Mouse (Mus musculus) induced T-regulatory cell, adult 2 months (primary cell): Measurements from ENCODE around the gene Zfhx3.

Source experiments
- DNase-seq: peaks from one replicate; pipeline ENCODE4 v3.0.0-alpha.2; 2012; ENCODE audit warnings: low read depth

Gene Zfhx3

DNA sequence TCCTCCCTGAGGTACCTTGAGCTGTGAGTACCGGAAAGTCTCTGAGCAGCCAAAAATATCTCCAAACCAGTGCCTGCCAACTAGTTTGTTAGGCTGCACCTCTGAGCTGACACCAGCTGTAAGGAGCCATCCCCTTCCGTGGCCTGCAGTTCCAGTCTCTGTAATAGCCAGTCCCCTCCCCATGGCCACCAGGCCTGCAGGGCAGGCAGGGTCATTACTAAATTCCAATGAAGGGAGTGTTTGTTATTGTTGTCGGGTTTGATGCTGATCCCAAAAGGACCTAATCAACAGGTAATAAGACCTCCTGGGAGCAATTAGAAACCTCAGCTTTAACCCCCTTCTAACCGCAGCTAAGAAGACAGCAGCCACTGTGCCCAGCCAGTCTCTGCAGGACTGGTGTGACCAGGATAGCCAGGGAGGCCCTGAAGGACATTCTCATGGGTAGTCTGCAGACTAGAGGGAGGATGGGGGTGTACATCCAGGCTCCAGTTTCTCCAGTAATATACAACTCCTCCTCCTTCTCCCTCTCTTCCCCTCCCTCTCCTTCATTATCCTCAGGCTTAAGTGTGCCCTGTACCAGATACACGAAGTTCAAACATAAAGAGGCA lies 719.1 kb downstream of the Zfhx3 start:
- DNase-seq: no peak

DNA sequence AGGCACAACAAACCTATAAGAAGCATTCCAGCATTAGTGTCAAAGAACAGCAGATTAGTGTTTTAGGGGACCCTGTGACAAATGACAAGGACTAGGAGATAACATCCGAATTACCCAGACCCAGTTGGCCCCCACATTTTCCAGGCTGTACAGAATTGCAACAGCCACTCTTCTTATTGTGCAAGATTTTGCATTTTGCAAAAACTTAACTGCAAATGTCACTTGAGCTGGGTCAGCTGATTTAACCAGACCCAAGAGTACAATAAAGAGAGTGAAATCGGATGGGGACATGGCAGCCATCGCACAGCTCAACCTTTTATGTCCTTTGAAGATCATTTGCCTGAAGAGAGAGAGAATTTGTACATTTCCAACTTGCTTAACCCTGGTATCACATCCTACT lies 720.3 kb downstream of the Zfhx3 start:
- DNase-seq: no peak

DNA sequence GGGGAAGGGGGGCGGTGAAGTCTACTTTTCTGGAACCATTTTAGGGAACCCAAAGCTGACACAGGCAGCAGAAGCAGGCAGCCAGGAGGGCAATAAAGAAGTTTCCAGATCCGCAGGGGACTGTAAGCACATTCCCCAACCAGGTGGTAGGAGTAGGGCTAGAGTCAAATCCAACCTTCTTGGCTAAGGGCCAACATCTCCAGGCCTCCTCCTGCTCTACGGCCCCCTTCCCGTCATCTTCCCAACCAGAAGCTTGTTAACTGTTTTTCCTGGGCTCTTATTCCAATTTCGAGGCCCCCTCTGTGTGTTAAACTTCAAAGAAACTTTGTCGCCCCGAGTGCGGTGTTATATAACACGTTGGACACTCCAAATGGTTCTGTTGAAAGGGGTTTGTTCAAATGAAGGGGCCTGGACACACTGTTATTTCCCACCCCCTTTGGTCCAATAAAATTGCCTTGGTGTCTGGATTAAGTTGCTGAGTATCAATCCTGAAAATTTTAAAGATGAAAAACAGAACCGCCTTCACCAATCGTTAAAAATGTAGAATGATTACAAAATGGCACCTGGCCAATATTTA lies 729.6 kb downstream of the Zfhx3 start:
- no peak for DNase-seq

DNA sequence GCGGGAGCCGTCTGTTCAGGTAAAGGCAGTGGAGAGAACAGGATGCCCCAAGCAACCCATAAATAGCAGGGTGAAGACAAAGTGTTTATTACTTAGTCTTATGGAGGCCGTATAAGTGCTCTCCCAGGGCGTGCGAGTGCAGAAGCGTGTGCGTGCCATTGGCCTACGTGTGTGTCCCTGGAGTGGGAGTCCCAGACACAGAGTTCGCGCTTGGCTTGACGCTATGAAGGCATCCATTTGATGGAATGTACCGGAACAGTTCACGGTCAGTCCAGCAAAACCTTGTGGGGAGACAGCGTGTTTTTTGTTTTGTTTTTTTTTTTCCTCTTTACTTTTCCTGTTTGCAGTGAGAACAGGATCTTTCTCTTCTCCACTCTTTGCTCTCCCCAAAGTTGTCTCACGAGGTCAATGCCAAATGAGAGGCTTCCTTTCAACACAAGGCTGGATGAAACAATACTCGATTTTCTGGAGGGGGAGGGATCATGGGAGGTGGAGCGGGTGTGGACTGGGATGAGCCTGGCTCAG lies 732.6 kb downstream of the Zfhx3 start:
- DNase-seq: no peak

DNA sequence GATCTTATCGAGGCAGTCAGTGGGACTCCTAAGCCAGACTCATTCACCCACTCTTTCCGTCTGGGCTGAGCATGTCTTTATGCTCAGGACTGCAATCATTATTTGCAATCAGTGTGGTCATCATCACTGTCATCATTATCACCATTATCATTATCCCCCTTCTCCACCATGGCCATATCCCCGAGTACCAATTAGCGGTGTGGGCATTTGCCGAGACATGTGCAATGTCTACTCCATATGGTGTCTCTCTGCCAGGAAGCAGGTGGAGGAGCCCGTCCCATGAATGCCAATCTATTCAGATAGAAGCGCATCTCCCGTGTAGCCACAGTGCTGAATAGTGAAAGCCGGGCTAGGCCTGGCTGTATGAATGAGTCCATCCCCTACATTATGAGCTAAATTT lies 747.2 kb downstream of the Zfhx3 start:
- DNase-seq: no peak

DNA sequence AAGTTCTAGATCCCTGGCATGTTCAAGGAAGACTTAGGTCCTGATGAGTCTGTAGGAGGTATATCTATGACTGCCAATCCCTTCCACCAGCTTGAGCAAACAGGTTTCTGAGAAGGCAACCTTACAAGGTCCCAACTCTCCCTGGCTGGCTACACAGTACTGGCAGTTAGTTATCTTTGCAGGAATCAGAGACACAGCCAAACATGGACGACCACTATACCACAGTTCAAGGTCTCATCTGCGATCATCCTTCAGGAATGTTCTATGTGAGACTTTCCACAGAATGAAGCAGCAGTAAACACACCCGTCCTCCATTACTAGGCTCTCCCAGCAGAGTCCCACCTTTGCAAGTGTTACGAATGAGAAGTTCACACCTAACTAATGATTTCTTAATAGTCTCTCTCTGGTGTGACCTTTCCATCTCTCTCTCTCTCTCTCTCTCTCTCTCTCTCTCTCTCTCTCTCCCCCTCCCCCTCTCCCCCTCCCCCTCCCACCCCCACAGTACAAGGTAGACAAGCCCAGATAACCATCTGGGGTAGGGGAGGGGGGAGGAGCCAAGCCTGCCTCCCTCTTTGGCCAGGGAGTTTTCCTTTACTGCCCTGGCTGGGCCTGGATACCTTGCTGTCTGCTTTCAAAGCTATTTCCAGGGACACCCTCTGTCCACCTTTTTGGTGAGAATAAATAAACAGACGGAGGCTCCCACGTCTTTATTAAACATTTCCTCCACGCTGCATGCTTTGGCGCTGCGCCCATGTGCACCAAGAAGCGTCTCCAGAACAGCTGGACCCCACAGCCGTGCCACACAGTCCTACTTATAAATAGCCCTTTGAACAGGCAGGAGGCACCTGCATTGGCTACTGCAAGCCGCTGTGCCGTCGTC lies 748.4 kb downstream of the Zfhx3 start:
- no peak for DNase-seq

DNA sequence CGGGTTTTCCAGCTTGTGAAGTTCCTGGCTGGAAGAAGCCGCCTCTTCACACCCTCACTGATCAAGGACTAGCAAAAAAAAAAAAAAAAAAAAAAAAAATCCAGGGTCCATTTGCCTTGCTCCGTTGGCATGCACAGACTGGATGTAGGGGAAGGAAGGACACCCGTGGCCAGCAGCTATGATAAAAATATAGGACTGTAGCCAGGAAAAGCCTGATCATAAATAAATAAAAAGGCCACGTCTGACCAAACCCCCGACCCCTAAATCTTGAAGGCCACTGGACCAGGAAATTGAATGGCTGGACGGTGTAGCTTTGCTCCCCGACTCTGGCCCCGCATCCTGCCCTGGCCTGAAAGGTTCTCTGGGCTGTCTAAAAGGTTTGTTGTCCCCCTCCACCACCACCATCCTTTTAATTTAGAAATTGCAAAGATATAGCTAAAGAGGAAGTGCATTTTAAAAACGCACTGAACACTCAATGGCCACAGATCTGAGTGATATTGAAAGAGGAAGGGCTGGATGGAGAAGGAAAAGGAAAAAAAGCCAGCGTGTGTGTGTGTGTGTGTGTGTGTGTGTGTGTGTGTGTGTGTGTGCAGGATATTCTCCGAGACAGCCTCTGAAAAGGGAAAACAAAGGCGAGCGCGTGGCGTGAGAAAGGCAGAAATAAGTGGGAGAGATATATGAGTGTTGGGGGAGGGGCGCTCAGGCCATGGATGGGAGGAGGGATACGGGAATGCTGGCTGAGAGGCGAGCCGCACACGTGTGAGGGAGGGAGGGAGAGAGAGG lies 749.2 kb downstream of the Zfhx3 start:
- DNase-seq: no peak

DNA sequence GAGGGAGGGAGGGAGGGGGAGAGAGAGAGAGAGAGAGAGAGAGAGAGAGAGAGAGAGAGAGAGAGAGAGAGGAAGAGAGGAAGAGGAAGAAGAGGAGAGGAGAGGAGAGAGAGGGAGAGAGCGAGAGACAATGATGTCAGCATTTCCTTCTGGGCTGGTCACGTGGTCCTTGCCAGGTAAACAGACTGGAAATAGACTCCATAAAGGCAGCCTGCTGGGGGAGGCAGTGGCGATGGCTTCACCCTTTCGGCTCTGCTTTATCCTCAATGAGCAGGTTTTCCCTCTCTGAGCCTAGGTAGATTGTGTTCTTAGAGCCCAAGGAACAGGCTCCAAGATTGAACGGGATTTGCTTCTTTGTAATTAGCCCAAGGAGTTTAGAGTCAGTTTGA lies 749.8 kb downstream of the Zfhx3 start:
- no peak for DNase-seq

DNA sequence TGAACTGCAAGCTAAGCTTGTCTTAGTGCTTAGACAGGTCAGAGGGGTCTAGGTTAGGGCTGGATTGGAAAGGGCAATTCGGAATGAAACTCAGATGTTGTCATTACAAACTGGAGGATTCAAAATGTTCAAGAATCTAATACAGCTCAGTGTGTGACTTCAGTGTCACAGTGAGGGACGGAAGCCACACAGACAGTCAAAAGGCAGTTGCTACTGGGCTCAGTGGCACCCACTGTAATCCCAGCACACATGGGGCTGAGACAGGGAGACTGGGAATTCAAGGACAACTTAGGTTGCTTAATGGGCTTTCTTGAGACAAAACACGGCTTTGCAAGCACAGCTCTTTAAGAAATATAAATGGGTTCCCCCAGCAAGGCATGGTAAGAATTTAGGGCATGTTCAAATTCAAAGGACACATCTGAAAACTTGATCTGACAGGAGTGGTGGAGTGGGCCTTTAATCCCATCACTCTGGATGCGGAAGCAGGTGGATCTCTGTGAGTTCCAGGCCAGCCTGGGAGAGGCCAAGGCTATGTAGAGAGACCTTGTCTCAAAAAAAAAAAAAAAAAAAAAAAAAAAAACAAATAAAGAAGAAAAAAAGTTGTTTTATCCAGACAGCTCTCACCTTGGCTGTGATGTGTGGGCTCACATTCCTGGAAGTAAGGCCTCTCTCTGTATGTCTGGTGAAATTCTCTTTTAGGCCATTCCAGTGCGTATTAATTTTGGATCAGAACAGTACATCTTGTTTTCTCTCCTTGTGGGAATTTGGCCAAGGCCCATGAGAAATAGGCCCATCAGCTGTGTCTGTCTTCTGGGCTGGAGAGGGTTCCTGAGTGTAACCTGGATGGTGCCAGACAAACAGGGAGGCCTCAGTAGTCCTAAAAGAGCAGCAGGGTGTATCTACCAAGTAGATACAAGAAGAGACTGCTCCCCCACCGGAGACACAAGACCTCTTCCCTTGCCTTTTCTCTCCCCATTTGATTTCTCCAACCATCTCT lies 750.5 kb downstream of the Zfhx3 start:
- no peak for DNase-seq

DNA sequence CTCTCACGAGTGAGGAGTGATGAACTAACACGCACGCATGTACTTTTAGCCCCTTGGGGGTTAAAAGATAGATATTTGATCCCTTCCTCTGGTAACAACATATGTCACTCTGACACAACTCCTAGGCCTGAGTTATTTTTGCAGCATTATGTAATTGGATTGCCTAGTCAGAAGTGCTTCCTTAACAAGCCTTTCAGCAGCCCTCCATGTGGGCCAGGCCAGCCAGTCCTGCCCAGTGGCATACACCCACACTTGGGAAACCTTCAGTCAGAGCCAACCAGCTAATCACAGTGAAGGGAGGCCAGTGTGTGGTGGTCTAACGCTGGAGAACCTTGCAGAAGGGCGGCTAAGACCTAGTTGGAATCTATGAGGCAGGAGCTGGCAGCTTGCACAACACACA lies 751.4 kb downstream of the Zfhx3 start:
- no peak for DNase-seq

DNA sequence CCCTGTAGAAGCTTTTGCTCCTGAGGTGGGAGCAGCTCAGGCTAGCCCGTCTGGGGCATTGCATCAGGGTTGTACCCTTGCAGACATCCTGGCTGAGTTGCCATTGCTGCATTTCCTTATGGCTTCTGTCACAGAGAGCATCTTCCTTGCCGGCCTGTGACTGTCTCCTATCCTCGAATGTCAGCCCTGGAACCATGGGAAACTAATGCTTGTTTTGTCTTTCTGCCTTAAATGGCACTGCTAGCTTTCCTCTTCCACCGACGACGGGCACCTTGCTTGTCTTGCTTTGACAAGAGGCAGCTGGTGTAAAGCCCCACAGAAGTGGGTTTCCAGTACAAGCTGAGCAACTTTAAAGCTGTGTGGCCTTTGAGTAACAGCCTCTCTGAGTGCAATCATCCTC lies 752.1 kb downstream of the Zfhx3 start:
- DNase-seq: no peak

DNA sequence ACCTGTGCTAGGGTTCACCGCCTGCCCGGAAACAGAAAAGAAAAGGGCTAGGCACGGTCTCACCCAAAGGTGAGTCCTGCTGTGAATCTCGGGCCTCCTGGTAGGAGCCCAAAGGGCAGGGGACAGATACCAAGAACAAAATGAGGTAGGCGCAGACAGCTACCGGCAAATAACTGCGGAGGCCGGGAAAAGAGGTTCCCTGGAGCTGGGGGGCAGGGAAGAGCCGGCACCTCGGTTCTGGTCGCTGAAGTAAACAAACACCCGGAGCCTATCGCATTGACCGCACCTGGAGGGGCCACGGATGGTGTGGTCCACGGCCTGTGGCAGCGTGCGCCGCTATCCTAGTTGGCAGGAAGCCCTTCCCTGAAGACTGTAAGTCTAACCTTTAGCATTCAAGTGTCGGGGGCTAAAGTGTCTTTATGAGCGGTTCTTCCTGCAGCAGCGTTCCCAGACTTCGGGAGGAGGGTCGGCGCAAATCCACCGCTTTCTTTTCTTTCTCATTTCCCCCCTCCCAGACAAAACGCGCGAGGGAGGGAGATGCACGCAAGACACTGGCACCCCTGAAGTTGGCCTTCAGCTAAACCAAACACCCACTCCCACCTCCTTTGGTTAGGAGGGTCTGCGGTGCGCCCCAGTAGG lies 752.9 kb downstream of the Zfhx3 start:
- DNase-seq: no peak

DNA sequence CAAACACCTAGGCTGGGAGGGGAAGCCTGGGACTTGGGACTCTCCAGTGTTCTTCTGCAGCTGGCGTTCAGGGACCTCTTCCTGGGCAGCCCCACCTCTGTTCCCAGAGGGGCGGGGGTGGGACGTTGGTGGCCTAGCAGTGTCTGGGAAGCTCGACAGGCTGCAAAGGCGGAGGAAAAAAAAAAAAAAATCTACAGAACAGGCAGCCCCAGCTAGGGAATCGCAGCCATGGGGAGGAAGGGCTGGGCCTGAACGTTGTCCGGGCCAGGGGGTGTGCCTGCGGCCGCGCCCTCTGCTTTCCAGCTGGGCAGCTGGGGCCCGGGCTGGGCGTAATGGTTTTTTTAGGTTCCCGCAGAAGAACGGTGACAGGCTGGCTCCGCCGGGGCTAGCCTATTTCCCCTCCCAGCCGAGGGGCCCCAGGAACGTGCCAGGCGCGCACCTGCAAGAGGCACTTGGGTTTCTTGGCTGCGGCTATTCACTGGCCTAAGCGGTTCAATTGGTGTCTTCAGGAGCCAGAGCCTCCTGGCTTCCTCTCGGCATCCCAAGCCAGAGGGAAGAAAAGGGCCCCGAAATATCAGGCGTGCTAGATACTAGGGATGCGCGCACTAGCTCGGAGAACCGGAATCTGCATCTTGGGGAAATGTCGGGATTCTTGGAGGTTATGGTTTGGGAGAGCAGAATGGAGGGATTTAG lies 753.6 kb downstream of the Zfhx3 start:
- no peak for DNase-seq

DNA sequence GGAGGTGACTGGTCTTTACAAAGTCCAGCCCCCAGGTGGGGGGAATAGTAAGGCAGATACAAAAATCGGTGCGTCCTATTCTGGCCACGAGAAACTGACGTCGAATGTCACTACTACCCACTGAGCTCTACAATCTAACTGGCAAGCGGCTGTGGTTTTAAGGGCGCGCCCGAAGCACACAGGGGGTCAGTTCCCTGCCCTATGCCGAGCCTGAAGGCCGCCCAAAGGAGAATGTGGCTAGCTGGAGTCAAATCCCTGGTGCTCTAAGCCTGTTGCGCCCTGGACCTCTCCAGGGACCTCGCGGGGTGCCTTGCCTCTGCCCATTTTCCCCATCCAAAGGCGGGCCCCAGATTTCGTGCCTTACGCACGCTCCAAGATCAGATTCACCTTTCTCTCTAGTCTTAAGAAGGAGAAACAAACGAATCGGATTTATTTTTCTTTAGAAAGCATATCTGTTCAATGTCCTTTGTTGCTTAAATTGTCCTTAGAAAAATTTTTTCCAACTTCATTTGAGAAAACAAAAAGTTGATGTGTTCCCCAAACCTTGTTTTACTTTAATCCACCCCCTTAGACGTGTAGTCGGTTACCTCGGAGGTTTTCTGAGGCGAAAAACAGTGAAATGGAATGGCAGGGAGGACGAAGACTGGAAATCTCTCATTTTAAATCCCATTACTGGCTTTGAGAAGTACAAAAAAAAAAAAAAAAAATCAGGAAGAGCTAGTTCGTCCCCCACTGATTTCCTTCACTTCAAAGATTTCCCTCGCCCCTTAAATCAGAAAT lies 754.4 kb downstream of the Zfhx3 start:
- DNase-seq: no peak

DNA sequence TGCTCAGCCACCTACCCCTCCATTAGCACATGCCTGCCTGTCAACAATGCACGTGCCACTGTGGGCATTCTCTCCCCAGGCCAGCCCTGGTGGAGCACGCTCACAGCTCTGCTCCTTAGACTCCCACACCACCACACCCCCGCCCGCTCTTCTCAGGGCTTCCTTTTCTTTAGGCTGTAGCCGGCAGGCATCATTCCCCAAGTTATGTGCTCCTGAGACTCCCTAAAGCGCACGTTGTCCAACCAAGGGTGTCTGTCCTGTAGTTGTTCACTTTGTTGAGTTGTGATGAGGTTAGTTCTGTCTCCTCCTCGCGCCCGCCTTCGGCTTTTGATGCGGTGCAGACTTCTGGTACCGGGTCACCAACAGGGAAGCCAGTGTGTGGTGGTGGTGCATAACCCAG lies 755.1 kb downstream of the Zfhx3 start:
- DNase-seq: no peak

DNA sequence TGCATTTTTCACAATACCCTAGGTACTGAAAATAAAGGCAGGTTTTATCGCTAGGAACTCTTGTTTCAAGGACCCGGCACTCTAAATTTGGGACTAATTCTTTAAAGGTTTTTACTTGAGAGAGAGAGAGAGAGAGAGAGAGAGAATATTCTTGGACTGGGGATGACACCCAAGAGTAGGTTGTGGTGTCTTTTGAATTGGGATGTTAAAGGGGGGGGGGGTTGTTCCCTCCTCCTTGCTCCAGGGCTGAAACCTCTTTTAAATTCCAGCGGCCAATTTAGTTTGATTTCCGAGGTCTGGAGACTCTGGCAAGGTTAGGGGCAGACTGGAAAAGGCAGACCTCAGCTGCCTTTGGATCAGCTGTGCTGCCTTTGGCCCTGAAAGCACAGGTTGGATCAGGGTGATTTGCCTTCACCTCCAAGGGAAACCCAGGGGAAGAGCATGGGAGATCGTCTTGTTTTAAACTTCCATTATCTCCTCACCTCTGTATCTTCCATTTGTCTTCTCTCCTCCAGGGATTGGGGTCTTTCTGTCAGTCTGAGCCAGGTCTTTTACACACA lies 755.7 kb downstream of the Zfhx3 start:
- no peak for DNase-seq

DNA sequence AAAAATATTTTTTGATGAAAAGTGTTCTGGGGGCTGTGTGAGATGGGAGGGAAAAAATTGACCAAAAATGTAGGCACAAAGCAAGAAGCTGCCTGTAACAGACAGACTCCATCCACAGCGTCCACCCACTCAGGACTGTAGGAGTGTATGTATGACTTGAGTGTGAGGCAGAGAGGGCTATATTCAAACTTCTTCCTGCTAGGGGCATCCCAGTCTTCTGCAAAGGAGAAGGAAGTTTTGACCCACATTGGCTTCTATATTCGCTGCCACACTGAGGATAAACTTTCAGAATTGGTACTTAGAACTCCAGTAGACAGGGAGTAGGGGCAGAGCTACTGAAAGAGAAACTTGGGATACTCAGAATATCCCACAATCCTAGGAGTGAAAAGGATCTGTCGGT lies 756.6 kb downstream of the Zfhx3 start:
- DNase-seq: no peak

DNA sequence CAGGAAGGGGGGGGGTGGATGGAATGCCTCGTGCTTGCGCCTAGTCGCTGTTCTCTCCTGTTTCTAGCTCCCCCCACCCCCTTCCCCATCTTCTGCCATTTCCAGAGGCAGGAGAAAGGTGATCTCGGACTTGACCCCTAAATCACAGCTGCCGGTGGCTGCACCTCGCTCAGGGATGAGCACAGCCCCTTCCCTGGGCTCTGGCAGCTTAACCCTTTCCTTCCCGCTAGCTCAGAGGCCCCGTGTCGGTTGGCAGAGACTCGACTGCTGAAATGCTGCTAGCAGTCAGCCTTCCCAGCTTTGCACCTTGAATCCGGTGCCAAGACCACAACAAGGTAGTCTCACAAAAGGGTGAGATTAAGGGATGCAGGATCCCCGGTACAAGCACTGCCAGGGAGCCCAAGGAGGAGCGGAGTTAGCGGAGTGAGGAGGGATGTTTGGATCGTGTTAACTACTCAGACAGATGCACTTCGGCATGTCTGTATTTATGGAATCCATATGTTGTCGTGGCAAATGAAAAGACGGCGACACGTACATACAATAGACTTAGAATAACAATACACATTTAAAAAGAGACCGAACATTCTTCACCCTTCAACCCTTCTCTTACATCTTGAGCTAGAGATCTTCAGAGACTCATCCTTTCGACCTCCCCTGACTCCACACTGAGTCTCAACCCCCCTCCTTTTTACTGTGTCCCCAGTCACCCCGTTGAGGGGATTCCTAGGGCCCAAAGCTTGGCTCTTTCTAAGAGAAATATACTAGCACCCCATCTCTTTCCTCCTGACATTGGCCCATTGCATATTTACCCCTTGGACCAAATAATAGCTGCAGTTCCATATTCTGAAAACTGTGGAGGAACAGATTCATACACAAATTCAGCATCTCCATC lies 757.3 kb downstream of the Zfhx3 start:
- DNase-seq: no peak
